Mouse (Mus musculus) T-helper 17 cell (primary cell): ENCODE results near the gene Aars2.

Experiments used
- in situ Hi-C, 2 experiments: fragments of 300-600 bp; cut with MboI, MseI; formaldehyde crosslinking; loops; 1 replicate in 1 of 2; 2 replicates in 1 of 2; pipeline ENCODE4 v1.15.1; 2025; ENCODE audit warnings: high pct_unique_total_duplicates in 2 of 2

Gene Aars2

DNA sequence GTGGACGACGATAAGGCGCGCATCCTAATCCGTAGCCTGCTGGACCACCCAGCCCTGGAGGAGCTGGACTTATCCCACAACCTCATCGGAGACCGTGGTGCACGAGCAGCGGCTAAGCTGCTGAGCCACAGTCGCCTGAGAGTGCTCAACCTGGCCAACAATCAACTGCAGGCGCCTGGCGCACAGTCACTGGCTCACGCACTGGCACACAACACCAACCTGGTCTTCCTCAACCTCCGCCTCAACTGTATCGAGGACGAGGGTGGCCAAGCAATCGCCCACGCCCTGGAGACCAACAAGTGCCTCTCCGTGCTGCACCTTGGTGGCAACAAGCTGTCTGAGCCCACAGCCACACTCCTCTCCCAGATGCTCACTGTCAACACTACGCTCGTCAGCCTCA lies 33.0 kb downstream of the Aars2 start:
- in situ Hi-C loops, result loop anchor here in 1 of 2 experiments (10.0 kb wide), 1 partner anchor 525 kb away; no protein-coding TSS in a partner anchor

DNA sequence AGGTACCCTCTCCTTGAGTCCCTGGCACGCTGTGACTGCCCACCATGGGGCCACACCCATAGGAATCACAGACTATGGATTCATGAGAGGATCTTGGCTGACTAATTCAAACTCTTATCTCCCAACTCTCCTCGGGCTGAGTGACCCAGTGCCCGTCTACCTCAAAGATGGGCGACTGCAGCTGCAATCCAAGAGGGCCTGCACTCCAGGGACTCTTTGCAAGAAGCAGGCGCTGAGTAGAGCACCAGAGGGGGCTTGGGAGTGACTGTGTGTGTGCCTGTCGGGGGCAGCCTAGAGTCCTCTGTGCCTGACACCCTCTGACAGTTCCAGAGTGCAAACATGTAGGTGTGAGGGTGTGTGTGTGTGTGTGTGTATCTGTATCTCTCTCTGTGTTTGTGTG lies 35.5 kb downstream of the Aars2 start:
- in situ Hi-C loops, result loop anchor here in 1 of 2 experiments (10.0 kb wide), 1 partner anchor 527 kb away; no protein-coding TSS in a partner anchor

DNA sequence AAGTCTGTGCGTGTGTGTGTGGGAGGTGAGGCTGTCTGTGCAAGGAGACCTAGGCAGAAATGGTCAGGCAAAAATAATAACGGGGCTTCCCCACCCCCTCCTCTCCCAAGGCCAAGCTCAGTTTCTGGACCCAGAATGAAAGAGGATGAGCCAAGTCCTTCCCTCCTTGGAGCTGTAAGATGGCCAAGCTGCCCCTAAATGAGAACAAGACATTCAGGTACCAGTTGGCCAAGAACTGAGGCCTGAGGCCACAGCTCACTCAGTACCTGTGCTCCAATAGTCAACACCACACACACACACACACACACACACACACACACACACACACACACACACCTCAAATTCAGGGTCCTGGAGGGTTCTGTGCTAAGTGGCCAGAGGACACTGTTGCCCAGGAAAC lies 36.1 kb downstream of the Aars2 start:
- in situ Hi-C loops, result loop anchor here in 1 of 2 experiments (10.0 kb wide), 1 partner anchor 528 kb away; no protein-coding TSS in a partner anchor

- in situ Hi-C loops, result loop anchor here in 1 of 2 experiments (10.0 kb wide), 1 partner anchor 528 kb away; no protein-coding TSS in a partner anchor
Observed at GRCm38 (mm10) chr17:45543115-45543514, 36.5 kb downstream of the Aars2 start.

DNA sequence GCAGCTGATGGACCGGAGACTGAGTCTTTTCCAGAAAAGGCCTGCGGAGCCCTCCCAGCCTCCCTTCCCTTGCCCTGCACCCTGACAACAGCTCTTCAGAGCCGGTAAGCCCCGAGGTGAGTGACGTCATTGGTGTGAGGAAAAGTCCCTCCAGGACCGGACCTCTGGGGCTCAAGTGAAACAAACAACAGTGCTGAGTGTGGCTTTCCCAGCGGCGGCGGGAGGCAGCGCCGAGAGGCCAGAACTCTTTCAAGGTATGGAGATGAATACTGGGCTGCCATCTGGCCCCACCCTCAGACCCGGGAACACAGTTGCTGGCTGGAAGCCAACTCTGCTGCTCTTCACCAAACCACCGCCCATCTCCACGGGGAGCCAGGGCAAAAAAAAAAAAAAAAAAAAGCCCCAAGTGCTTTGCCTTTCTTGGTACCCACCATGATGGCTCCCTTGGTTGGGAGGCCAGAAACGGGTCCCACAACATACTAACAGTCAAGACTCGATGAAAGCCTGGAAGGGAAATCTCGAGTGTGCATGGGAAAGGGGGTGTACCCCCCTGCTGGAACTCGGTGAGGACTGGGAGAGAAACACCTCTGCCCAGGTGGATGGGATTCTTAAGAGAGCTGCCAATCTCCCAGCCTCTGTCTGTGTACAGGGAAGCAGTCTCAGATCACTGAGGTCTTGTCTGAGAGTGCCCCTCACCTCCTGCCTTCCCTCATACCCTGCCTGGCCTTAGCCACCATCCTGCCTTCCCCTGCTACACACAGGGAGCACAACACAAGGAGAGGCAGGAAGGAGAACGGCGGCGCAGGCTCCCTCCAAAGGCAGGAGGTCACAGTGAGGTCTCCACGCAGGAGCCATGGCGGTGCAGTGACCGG lies 37.6 kb downstream of the Aars2 start:
- in situ Hi-C loops, result loop anchor here in 1 of 2 experiments (10.0 kb wide), 1 partner anchor 529 kb away; no protein-coding TSS in a partner anchor

DNA sequence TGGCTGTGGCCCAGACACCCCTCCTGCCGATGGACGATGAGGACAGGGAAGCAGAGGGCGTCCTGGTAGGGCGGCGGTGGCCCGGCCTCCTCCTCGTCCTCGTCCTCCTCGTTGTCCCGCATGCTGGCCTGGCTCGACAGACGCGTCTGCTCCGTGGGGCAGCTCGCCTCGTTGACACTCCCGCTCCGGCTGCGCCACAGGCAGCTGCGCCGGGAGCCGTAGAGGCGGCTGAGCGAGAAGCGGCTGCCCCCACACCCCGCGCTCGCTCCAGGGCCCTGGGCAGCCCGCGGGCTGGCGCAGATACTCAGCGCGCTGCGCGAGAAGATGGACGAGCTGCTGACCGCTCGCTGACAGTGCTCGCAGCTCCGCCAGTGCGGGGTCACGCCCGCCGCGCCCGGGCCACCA lies 38.2 kb downstream of the Aars2 start:
- in situ Hi-C loops, result loop anchor here in 1 of 2 experiments (10.0 kb wide), 1 partner anchor 530 kb away; no protein-coding TSS in a partner anchor

DNA sequence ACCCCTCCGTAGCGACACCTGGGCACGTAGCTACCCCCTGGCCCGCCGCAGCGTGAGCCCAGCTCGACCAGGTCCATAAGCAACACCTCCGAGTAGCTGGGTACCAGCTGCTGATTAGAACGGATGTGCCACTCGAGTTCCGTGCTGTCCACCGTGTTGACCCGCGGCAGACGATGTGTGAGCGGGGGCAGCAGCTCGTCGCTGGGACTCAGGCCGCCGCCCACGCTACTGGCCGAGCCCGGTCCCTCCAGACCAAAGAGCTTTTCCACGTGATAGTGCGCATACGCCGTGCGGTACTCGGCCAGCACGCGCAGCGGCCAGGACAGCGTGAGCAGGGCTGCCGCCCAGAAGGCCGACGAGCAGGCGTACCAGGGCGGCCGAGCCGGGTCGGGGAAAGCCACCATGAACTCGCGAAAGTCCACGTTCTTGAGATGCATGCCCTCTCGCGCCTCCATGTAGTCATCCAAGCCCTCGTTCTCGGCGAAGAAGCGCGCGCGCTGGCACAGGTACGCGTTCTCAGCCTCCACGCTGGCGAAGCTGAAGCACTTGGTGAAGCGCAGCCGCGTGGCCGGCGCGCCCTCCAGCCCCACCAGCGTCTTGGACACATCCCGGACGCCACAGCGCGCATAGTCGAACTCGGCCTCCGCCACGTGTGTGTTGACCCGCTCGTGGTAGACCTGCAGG lies 38.8 kb downstream of the Aars2 start:
- in situ Hi-C loops, result loop anchor here in 1 of 2 experiments (10.0 kb wide), 1 partner anchor 531 kb away; no protein-coding TSS in a partner anchor

DNA sequence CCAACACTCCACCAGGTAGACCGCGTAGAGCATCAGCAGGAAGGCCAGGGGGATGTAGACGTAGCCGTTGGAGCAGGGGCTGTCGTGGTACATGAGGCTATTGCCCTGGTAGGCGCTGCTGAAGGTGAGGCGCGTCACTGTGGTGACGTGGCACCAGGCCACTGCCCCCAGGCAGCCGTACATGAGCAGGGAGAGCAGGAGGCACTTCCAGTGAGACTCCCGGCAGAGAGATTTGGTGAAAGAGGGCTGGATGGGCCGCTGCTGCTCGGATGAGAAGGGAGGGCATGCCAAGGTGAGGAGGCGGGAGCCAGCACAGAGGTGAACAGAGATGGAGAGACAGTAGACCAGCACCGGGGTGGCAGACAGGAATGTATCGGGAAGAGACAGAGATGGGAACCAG lies 40.3 kb downstream of the Aars2 start:
- in situ Hi-C loops, result loop anchor here in 1 of 2 experiments (10.0 kb wide), 1 partner anchor 532 kb away; no protein-coding TSS in a partner anchor

GRCm38 (mm10) chr17:45547461-45548190 lies 41.0 kb downstream of the Aars2 start:
- in situ Hi-C loops, result loop anchor here in 1 of 2 experiments (10.0 kb wide), 1 partner anchor 533 kb away; no protein-coding TSS in a partner anchor

DNA sequence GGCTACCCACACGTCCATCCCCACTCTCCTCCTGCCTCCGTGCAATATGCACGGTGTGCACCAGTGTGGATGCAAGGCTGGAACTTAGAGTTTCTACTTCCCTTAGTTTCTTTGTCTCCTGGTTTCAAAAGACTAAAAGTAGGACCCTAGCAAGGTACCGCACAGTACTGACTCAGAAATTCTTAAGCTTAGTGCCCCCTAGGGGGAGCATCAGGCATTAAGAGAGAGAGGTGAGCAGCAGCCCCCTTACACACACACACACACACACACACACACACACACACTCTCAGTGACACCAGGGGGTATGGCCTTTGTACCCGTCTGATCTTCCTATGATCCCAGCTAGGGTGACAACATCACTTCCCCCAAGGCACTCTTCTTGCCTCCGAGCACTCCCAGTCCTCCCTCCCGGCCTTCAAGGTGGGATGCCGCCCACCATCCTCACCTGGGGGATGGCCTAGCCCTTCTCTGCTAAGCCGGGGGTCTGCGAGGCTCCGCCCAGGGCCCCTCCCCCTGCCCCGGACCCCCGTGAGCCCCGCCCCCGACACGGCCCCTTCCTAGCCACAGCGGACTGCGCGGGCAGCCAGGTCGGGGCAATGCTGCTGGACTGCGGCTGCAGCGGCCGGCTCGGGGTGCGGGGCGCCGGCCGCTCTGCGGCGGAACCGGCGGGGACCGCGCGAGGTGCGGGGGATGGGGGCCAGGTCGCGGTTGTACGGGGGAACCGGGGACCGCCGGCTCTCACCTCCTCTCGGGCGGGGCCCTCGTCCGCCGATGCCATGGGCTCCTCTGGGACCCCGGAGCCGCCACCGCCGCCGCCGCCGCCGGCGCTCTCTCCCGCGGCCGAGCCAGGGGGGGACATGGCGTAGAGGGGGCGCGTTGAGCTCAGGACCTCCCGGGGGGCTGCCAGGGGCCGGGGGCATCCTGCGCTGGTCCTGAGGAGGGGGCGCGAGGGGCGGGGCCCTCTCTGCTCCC lies 42.2 kb downstream of the Aars2 start:
- in situ Hi-C loops, result loop anchor here in 1 of 2 experiments (10.0 kb wide), 1 partner anchor 534 kb away; no protein-coding TSS in a partner anchor

DNA sequence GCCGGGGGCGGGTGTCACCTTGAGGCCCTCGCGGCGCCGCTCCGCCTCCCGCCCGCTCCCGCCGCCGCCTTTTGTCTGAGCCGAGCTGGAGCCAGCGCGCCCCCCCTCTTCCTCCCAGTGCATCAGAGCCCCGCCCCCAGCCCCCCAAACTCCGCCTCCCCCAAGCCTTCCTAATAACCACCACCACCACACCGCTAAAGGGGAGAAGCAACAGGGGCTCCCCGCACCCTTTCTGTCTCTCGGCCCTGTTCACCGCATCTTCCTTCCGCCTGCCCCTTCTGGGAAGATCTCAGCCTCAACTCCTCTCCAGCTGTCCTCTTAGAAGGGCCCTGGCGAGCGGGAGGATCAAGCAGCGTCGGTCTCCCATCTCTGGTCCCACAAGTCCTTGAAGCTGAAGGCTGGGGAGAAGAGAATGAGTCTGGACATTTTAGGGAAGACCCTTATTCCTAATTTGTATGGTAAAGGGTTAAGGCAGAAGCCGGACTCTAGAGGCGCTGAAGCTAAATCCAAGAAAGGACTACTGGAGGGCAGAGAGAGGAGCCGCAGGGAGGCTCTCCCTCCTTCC lies 43.1 kb downstream of the Aars2 start, which contains the start of gene Tmem151b:
Gene Tmem151b (minus strand): TSS at position 61 of the 565 bp plus-strand sequence.
- in situ Hi-C loops, result loop anchor here (5.0 to 10.0 kb wide), 2 partner anchors 72 to 535 kb away; partner anchors contain the start of gene Spats1 (in 2 of the 2)

- in situ Hi-C loops, result loop anchor here (5.0 kb wide), 1 partner anchor 73 kb away; the partner anchor contains the start of gene Spats1 (in 2 of the 2)
Observed at GRCm38 (mm10) chr17:45550253-45550652, 43.6 kb downstream of the Aars2 start.

DNA sequence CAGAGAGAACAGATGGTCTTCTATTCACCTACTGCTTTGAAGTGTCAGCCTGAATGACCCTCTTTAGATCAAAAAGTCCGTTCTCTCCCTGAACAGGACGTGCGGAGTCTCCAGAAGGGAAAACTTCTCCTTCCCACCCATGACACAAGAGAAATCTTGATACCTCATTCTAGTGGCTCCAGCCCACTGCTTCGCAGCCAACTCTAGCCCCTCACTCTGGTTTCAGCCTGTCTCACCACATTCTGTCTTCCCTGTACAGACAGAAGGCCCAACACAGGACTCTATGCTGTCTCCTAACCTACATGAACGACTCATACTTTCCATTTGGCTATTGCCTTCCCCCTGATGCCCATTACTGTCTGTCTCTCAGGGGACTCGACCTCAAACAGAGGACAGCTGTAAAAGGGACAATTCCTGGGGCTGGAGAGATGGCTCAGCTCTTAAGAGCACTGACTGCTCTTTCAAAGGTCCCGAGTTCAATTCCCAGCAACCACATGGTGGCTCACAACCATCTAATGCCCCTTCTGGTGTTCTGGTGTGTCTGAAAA lies 44.7 kb downstream of the Aars2 start:
- in situ Hi-C loops, result loop anchor here (5.0 kb wide), 1 partner anchor 74 kb away; the partner anchor contains the start of gene Spats1 (in 2 of the 2)

GRCm38 (mm10) chr17:45551816-45552451 lies 45.3 kb downstream of the Aars2 start:
- in situ Hi-C loops, result loop anchor here (5.0 kb wide), 1 partner anchor 75 kb away; the partner anchor contains the start of gene Spats1 (in 2 of the 2)

- in situ Hi-C loops, result loop anchor here (5.0 kb wide), 1 partner anchor 76 kb away; the partner anchor contains the start of gene Spats1 (in 2 of the 2)
Observed at GRCm38 (mm10) chr17:45553065-45553464, 46.4 kb downstream of the Aars2 start.

- in situ Hi-C loops, result loop anchor here (5.0 kb wide), 1 partner anchor 77 kb away; the partner anchor contains the start of gene Spats1 (in 2 of the 2)
Observed at GRCm38 (mm10) chr17:45554420-45554819, 47.8 kb downstream of the Aars2 start.

DNA sequence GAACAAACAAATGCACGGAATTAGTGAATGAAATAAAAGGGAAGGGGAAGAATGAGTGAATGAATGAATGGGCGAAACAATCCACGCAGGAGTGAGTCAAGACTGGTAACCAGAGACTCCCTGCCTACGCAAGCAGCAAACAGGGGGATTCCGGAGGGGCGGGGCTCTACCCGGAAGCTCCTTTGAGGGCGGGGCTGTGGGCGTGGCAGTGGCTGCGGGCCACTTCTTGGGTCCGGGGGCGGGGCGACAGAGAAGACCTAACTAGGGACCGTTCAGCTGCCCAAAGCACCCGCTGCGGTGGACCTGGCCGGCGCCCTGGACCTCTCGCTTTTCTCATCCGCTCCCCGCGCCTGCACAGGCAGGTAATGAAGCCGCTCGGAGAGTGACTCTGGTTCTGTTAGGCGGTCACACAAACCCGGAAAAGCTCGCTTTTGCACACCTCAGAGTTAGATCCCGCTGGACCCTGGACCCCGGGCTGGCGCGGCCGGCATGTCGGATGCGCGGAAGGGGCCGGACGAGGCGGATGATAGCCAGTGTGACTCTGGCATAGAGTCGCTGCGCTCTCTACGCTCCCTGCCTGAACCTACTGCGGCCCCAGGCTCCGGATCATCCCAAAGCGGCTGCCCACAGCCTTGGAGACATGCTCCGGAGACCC lies 48.9 kb downstream of the Aars2 start, which contains the start of gene Nfkbie:
Gene Nfkbie (plus strand): TSS at position 252 of the 655 bp plus-strand sequence.
- in situ Hi-C loops, result no loop called here
